Mouse (Mus musculus) bone marrow macrophage, adult 2 months (primary cell): Measurements from ENCODE around the gene Schip1.

Source experiments
- CTCF ChIP-seq: IDR thresholded peaks from 2 replicates; pipeline ENCODE4 v1.5.1; 2012; ENCODE audit warnings: low read depth, mild to moderate bottlenecking, low read length, moderate library complexity
- POLR2A ChIP-seq: IDR thresholded peaks from 2 replicates; pipeline ENCODE4 v1.6.1; 2012; ENCODE audit warnings: mild to moderate bottlenecking, low read depth, low read length, borderline replicate concordance

GRCm38 (mm10) chr3:68121338-68121737, 56.7 kb downstream of the Schip1 start:
- TF ChIP-seq CTCF = no peak
- TF ChIP-seq POLR2A = no peak
